Mouse (Mus musculus) heart, embryonic 15.5 days (tissue): ENCODE measurements around the gene Sept5. TPM values are rescaled to one million over a fixed set of nuclear protein-coding genes. Genes with fewer than 3 reads are reported as not detected.
A peak's percentile ranks its signal among the peaks of the same experiment; 100 is the strongest.

Source experiments
- ATAC-seq: fragments of 200-750 bp; cut with Nextera tagmentation; replicated peaks from 2 replicates; pipeline ENCODE4 v1.8.0; 2017; ENCODE audit warnings: low read depth, moderate TSS enrichment; ENCODE audit not compliant: insufficient number of reproducible peaks, insufficient read depth, low FRiP score
- H3K27ac ChIP-seq: fragments of 300-500 bp; sonication (generic); 2 replicates; pipeline ENCODE4 v1.5.1; 2015; ENCODE audit warnings: mild to moderate bottlenecking, inconsistent platforms
- H3K27me3 ChIP-seq: fragments of 300-500 bp; sonication (generic); 2 replicates; pipeline ENCODE4 v1.6.1; 2015; ENCODE audit warnings: inconsistent platforms
- H3K36me3 ChIP-seq: fragments of 300-500 bp; sonication (generic); 2 replicates; pipeline ENCODE4 v1.6.1; 2015; ENCODE audit warnings: mild to moderate bottlenecking, inconsistent platforms
- H3K4me1 ChIP-seq: fragments of 300-500 bp; sonication (generic); replicated peaks from 2 replicates; pipeline ENCODE4 v1.6.1; 2015; ENCODE audit warnings: inconsistent platforms
- H3K4me2 ChIP-seq: fragments of 300-500 bp; sonication (generic); 2 replicates; pipeline ENCODE4 v1.6.1; 2015; ENCODE audit warnings: inconsistent platforms, mild to moderate bottlenecking, moderate library complexity
- H3K4me3 ChIP-seq: fragments of 300-500 bp; sonication (generic); 2 replicates; pipeline ENCODE4 v1.5.1; 2015; ENCODE audit warnings: mild to moderate bottlenecking, inconsistent platforms
- H3K9ac ChIP-seq: fragments of 300-500 bp; sonication (generic); 2 replicates; pipeline ENCODE4 v1.6.1; 2015; ENCODE audit warnings: mild to moderate bottlenecking, inconsistent platforms
- H3K9me3 ChIP-seq: fragments of 300-500 bp; sonication (generic); replicated peaks from 2 replicates; pipeline ENCODE4 v1.6.1; 2016; ENCODE audit warnings: inconsistent platforms
- WGBS: fragments of 180-500 bp; shearing (Covaris S2); methylation state at CpG from one replicate; pipeline ENCODE4 v1.1.7; 2015; ENCODE audit warnings: mixed read lengths; 5-methylcytosine and 5-hydroxymethylcytosine counted together
- polyA plus RNA-seq: library from polyadenylated mRNA; unstranded; fragments of >200 nt; fragmentation: Nextera tagmentation; extraction: Ambion mirVana; gene quantifications from 2 replicates; pipeline ENCODE4 v1.2.1, GENCODE M21; 2015

Sept5 gene
- polyA plus RNA-seq, 1 experiment from 2014 or later: 8.1 TPM

- WGBS: 62% methylated on average over 6 of the region's 6 CpGs
- ATAC-seq: no peak
These were observed 15.6 kb upstream of the Sept5 start for GRCm38 (mm10) chr16:18645329-18645728.

GRCm38 (mm10) chr16:18644485-18644884 is 14.7 kb upstream of the Sept5 start:
- Histone ChIP-seq H3K4me1 (no peaks in the 10 kb centered on the region), H3K27me3 (no peaks in the 10 kb centered on the region), H3K4me3 (no peak overlapping the region), H3K9ac (no peak overlapping the region), H3K36me3 (no peaks in the 10 kb centered on the region), H3K27ac (no peak overlapping the region), H3K4me2 (no peak overlapping the region), H3K9me3 (no peaks in the 10 kb centered on the region)
- ATAC-seq: no peak
- 78% methylated on average over 4 of the region's 4 CpGs for WGBS

More at GRCm38 (mm10) chr16:18645329-18645728, 15.6 kb upstream of the Sept5 start:
- H3K4me3 ChIP-seq: no peak overlapping the region
- H3K4me1 ChIP-seq: no peaks in the 10 kb centered on the region
- no peaks in the 10 kb centered on the region for H3K36me3 ChIP-seq
- no peak overlapping the region for H3K9ac ChIP-seq
- no peak overlapping the region for H3K27ac ChIP-seq
- H3K9me3 ChIP-seq: no peaks in the 10 kb centered on the region
- H3K27me3 ChIP-seq: no peaks in the 10 kb centered on the region
- no peak overlapping the region for H3K4me2 ChIP-seq

- Histone ChIP-seq H3K9ac (no peak overlapping the region), H3K4me3 (no peak overlapping the region)
- WGBS: 59% methylated on average over 11 of the region's 11 CpGs
These were observed 13.7 kb upstream of the Sept5 start for GRCm38 (mm10) chr16:18643406-18643998.

GRCm38 (mm10) chr16:18642897-18643296 is 13.1 kb upstream of the Sept5 start:
- H3K9me3 ChIP-seq: no peaks in the 10 kb centered on the region
- no peak overlapping the region for H3K4me2 ChIP-seq
- no peak for ATAC-seq
- no peak overlapping the region for H3K4me3 ChIP-seq
- no peaks in the 10 kb centered on the region for H3K4me1 ChIP-seq
- 67% methylated on average over 4 of the region's 4 CpGs for WGBS
- H3K27ac ChIP-seq: no peak overlapping the region
- H3K9ac ChIP-seq: no peak overlapping the region
- H3K36me3 ChIP-seq: no peaks in the 10 kb centered on the region
- H3K27me3 ChIP-seq: no peaks in the 10 kb centered on the region

More at GRCm38 (mm10) chr16:18643406-18643998, 13.7 kb upstream of the Sept5 start:
- no peaks in the 10 kb centered on the region for H3K36me3 ChIP-seq
- H3K4me1 ChIP-seq: no peaks in the 10 kb centered on the region
- H3K27ac ChIP-seq: no peak overlapping the region
- no peaks in the 10 kb centered on the region for H3K9me3 ChIP-seq
- no peak overlapping the region for H3K4me2 ChIP-seq
- ATAC-seq: no peak
- no peaks in the 10 kb centered on the region for H3K27me3 ChIP-seq

GRCm38 (mm10) chr16:18642291-18642690 is 12.5 kb upstream of the Sept5 start:
- Histone ChIP-seq H3K9me3 (no peaks in the 10 kb centered on the region), H3K27ac (no peak overlapping the region), H3K4me3 (no peak overlapping the region), H3K4me1 (no peaks in the 10 kb centered on the region), H3K36me3 (no peaks in the 10 kb centered on the region), H3K9ac (no peak overlapping the region), H3K27me3 (no peaks in the 10 kb centered on the region), H3K4me2 (no peak overlapping the region)
- WGBS: 25% methylated on average over 7 of the region's 7 CpGs
- peak; percentile 27; the same call in 1 of the 2 replicates for ATAC-seq

- Histone ChIP-seq H3K27me3 (no peaks in the 10 kb centered on the region), H3K9ac (no peak overlapping the region), H3K4me3 (no peak overlapping the region), H3K9me3 (no peaks in the 10 kb centered on the region), H3K4me1 (no peaks in the 10 kb centered on the region), H3K27ac (no peak overlapping the region), H3K4me2 (no peak overlapping the region), H3K36me3 (no peaks in the 10 kb centered on the region)
- 71% methylated on average over 1 of the region's 1 CpGs for WGBS
- ATAC-seq: no peak
These were observed 9.7 kb upstream of the Sept5 start for GRCm38 (mm10) chr16:18639382-18639929.

GRCm38 (mm10) chr16:18638396-18638795 is 8.6 kb upstream of the Sept5 start:
- no peaks in the 10 kb centered on the region for H3K36me3 ChIP-seq
- no peak overlapping the region for H3K9ac ChIP-seq
- H3K4me2 ChIP-seq: no peak overlapping the region
- WGBS: 43% methylated on average over 2 of the region's 2 CpGs
- no peak overlapping the region for H3K27ac ChIP-seq
- no peaks in the 10 kb centered on the region for H3K9me3 ChIP-seq
- ATAC-seq: no peak
- no peaks in the 10 kb centered on the region for H3K4me1 ChIP-seq
- H3K4me3 ChIP-seq: no peak overlapping the region
- H3K27me3 ChIP-seq: no peaks in the 10 kb centered on the region

- Histone ChIP-seq H3K27me3 (no peaks in the 10 kb centered on the region), H3K9me3 (no peaks in the 10 kb centered on the region), H3K27ac (no peak overlapping the region), H3K4me3 (no peak overlapping the region), H3K36me3 (no peaks in the 10 kb centered on the region), H3K9ac (no peak overlapping the region), H3K4me1 (no peaks in the 10 kb centered on the region), H3K4me2 (no peak overlapping the region)
- no peak for ATAC-seq
- WGBS: 63% methylated on average over 3 of the region's 3 CpGs
These were observed 7.0 kb upstream of the Sept5 start for GRCm38 (mm10) chr16:18636804-18637203.

GRCm38 (mm10) chr16:18636401-18636800 is 6.6 kb upstream of the Sept5 start:
- Histone ChIP-seq H3K9me3 (no peaks in the 10 kb centered on the region), H3K4me2 (no peak overlapping the region), H3K9ac (no peak overlapping the region), H3K4me1 (no peaks in the 10 kb centered on the region), H3K4me3 (no peak overlapping the region), H3K27ac (no peak overlapping the region), H3K27me3 (peaks cover 4% of the 10 kb centered on the region; the same call in 1 of the 2 replicates), H3K36me3 (no peaks in the 10 kb centered on the region)
- ATAC-seq: no peak
- 70% methylated on average over 5 of the region's 5 CpGs for WGBS

GRCm38 (mm10) chr16:18633333-18633732 is 3.6 kb upstream of the Sept5 start:
- Histone ChIP-seq H3K36me3 (no peaks in the 10 kb centered on the region), H3K9me3 (no peaks in the 10 kb centered on the region), H3K27me3 (peaks cover 31% of the 10 kb centered on the region), H3K4me2 (no peak overlapping the region), H3K27ac (no peak overlapping the region), H3K4me1 (peaks cover 11% of the 10 kb centered on the region), H3K9ac (no peak overlapping the region), H3K4me3 (no peak overlapping the region)
- no peak for ATAC-seq
- WGBS: 11% methylated on average over 1 of the region's 1 CpGs

GRCm38 (mm10) chr16:18632816-18633215 is 3.1 kb upstream of the Sept5 start:
- H3K4me2 ChIP-seq: no peak overlapping the region
- no peak overlapping the region for H3K9ac ChIP-seq
- H3K9me3 ChIP-seq: no peaks in the 10 kb centered on the region
- WGBS: 45% methylated on average over 2 of the region's 2 CpGs
- ATAC-seq: no peak
- H3K27ac ChIP-seq: no peak overlapping the region
- H3K27me3 ChIP-seq: peaks cover 36% of the 10 kb centered on the region
- H3K36me3 ChIP-seq: no peaks in the 10 kb centered on the region
- no peak overlapping the region for H3K4me3 ChIP-seq
- peaks cover 11% of the 10 kb centered on the region for H3K4me1 ChIP-seq

GRCm38 (mm10) chr16:18632059-18632458 is 2.3 kb upstream of the Sept5 start:
- H3K27me3 ChIP-seq: peaks cover 43% of the 10 kb centered on the region
- no peak overlapping the region for H3K27ac ChIP-seq
- no peak for ATAC-seq

More at GRCm38 (mm10) chr16:18632059-18632458, 2.3 kb upstream of the Sept5 start:
- 51% methylated on average over 3 of the region's 3 CpGs for WGBS
- no peak overlapping the region for H3K4me2 ChIP-seq
- H3K9ac ChIP-seq: no peak overlapping the region
- H3K36me3 ChIP-seq: no peaks in the 10 kb centered on the region
- peaks cover 11% of the 10 kb centered on the region for H3K4me1 ChIP-seq
- H3K4me3 ChIP-seq: no peak overlapping the region
- H3K9me3 ChIP-seq: no peaks in the 10 kb centered on the region
